Mouse (Mus musculus) large intestine, adult 2 months (tissue): ENCODE measurements around the gene Sept9. TPM values are rescaled to one million over a fixed set of nuclear protein-coding genes. Genes with fewer than 3 reads are reported as not detected.

Experiments used
- DNase-seq: peaks from one replicate; pipeline ENCODE4 v3.0.0-alpha.2; 2012; ENCODE audit warnings: low read depth, low spot score
- WGBS: fragments of 180-500 bp; shearing (Covaris S2); methylation state at CpG from one replicate; pipeline ENCODE4 v1.1.7; 2018; 5-methylcytosine and 5-hydroxymethylcytosine counted together
- polyA plus RNA-seq: library from polyadenylated mRNA; depleted of rRNA; stranded (reverse); fragments of >200 nt; gene quantifications from 2 replicates; pipeline ENCODE4 v1.2.3, GENCODE M21; 2012

Sept9 gene
- polyA plus RNA-seq, 1 experiment, result 37.3 TPM

DNA sequence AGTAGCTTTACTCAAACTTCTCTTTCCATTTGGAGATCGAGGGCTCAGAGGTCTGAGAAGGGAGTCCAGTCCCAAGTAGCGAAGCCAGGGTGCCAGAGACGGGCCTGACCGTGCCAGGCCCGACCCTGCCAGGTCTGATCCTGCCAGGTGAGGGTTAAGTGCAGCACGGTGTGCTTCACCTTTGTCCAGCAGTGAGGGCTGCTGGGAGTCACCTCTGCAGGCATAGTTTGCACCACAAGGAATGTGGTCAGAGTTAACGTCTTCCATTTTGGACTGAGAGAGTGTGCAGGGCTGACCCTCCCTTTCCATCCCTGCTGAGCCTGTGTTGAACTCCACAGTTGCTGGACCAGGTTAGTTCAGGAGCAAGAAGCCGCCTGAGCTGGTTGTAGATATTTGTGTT, 77.5 kb downstream of the Sept9 start:
- 73% methylated on average over 8 of the region's 8 CpGs for WGBS
- no peak for DNase-seq

- WGBS, result 50% methylated on average over 1 of the region's 1 CpGs
- no peak for DNase-seq
Measured at GRCm38 (mm10) chr11:117278113-117278512, 78.7 kb downstream of the Sept9 start.

- DNase-seq, result no peak
- 78% methylated on average over 13 of the region's 13 CpGs for WGBS
Measured at GRCm38 (mm10) chr11:117278514-117278913, 79.1 kb downstream of the Sept9 start.

GRCm38 (mm10) chr11:117279993-117280392, 80.5 kb downstream of the Sept9 start:
- no peak for DNase-seq
- WGBS, result 79% methylated on average over 4 of the region's 4 CpGs

DNA sequence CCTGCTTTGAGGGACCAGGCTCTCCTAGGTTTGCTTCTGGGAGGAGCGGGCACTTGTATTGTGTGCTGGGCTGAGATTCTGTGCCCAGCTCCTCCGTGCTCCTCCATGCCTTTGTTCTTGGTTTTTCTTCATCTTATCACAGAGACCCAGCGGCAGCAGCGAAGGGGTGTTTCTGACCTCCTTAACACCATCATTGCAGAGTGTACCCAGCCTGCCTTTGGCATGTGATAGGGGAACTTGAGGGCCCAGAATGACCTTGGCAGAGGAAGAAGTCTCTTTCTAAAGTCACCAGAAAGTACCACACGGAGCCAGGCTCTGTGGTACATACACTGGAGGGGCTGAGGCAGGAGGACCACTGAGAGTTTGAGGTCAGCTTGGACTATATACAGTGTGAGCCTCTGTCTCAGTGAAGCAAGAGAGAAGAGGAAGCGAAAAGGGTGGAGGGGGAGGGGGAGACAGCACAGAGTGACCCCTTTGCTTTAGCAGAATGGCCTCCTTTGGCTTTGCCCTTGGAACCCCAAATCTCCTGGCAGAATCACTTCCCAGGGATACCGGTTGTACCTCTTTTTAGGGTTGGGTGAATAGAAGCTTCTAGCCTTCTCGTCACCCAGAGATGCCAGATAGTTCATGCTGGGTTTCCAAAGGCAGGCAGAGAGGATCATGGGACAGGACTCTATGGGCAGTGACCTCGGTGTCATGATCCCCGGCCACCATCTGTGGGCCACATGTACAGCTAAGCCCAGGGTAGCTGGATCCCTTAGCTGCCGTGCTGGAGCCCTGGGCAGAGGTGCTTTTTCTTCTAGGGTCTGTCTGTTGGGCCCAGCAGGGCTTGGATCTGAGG, 83.8 kb downstream of the Sept9 start:
- 85% methylated on average over 11 of the region's 11 CpGs for WGBS
- DNase-seq, result no peak

- DNase-seq, result no peak
- 70% methylated on average over 6 of the region's 6 CpGs for WGBS
Measured at GRCm38 (mm10) chr11:117283889-117284450, 84.5 kb downstream of the Sept9 start.

DNA sequence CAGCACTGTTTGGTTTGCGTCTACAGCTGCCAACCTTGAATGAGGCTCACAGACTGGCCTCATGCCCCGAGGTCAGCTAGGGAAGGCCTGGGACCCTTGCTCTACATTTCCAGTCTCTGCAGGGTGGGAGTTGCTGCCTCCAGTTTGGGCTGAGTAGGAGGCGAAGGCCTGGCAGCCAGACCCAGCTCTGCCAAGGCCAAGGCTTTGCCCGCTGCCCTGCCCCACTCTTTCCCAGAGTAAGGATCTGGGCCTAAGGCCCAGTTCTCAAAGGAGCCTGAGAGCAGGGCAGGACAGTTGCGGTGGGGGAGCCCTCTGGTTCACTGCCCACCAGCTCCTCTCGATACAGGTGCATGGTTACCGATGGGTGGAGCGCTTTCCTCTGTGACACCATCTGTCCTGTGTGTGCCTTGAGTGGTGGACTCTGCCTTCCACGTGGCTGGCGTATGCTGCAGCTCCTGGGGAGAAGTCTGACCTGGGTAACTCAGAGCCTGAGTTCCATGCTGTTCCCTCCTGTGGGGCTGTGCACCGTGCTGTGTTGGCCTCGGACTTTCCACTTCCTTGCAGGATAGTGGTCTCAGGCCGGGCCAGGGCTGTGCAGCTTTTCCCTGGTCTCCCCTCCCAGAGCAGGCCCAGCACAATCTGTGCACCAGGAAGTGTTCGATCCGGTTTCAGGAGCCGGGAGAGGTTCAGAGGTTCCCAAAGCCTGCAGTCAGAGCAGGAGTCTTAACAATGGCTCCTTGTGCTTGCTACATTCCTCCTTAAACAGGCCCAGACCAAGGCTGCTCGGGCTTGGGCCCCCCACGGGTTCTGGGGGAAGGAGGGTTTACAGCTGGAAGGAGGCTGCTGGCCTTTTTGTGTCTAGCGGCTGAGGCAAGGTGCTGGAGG, 85.5 kb downstream of the Sept9 start:
- DNase-seq, result no peak
- 33% methylated on average over 19 of the region's 19 CpGs for WGBS

- WGBS, result 65% methylated on average over 10 of the region's 10 CpGs
- no peak for DNase-seq
Measured at GRCm38 (mm10) chr11:117285606-117285931, 86.1 kb downstream of the Sept9 start.

DNA sequence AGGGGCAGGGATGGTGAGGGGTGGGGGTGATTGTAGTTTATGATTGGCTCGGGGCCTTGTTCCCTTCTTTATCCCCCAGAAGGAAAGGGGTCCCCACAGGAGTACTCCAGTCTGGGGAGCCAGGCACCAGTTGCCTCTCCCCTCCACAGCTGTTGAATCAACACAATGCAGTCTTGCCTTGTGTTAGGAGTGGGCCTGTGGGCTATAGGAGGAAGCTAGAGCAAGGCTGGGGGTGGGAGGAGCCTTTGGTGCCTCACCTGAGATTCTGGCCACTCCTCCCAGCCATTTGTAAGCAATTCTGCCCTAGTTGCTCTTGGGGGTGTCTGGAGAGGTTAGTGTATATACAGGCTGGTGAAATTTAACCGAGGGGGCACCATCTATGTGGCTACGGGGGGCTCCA, 88.3 kb downstream of the Sept9 start:
- 70% methylated on average over 3 of the region's 3 CpGs for WGBS

GRCm38 (mm10) chr11:117288765-117289164, 89.3 kb downstream of the Sept9 start:
- DNase-seq, result no peak
- WGBS, result 84% methylated on average over 8 of the region's 8 CpGs

More for the DNA sequence above, 88.3 kb downstream of the Sept9 start:
- no peak for DNase-seq

- 93% methylated on average over 30 of the region's 30 CpGs for WGBS
- no peak for DNase-seq
Measured at GRCm38 (mm10) chr11:117291271-117292059, 92.0 kb downstream of the Sept9 start.

GRCm38 (mm10) chr11:117292446-117292845, 93.0 kb downstream of the Sept9 start:
- no peak for DNase-seq

GRCm38 (mm10) chr11:117295266-117295665, 95.8 kb downstream of the Sept9 start:
- 62% methylated on average over 7 of the region's 7 CpGs for WGBS
- no peak for DNase-seq

More at GRCm38 (mm10) chr11:117292446-117292845, 93.0 kb downstream of the Sept9 start:
- WGBS, result 83% methylated on average over 11 of the region's 11 CpGs

- DNase-seq, result no peak
- WGBS, result 76% methylated on average over 4 of the region's 4 CpGs
Measured at GRCm38 (mm10) chr11:117296116-117296499, 96.6 kb downstream of the Sept9 start.

GRCm38 (mm10) chr11:117296500-117297189, 97.2 kb downstream of the Sept9 start:
- DNase-seq, result no peak
- 69% methylated on average over 14 of the region's 14 CpGs for WGBS

DNA sequence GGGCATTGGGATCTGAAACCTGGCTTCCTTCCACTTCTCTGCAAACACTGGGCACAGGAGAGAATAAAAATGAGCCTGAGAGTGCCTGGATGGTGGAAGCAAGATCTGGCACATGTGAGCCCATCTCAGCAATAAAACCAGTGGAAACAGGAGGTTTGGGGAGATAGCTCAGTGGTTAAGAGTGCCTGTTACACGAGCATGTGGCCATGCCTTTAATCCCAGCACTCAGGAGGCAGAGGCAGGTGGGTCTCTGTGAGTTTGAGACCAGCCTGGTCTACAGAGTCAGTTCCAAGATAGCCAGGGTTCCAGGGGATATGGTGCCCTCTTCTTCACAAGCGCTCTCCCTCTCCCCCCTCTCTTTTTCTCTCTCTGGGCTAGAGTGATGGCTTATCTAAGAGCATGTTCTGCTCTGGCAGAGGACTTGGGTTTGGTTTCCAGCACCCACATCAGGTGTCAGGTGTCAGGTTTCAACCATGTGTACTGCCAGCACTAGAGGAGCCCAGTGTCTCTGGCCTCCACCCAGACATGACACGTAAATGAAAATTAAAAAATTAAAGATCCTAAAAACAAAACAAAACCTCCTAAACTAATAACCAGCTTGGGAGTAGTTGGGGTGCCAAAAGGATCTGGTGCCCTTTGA, 97.8 kb downstream of the Sept9 start:
- WGBS, result 75% methylated on average over 3 of the region's 3 CpGs
- no peak for DNase-seq

DNA sequence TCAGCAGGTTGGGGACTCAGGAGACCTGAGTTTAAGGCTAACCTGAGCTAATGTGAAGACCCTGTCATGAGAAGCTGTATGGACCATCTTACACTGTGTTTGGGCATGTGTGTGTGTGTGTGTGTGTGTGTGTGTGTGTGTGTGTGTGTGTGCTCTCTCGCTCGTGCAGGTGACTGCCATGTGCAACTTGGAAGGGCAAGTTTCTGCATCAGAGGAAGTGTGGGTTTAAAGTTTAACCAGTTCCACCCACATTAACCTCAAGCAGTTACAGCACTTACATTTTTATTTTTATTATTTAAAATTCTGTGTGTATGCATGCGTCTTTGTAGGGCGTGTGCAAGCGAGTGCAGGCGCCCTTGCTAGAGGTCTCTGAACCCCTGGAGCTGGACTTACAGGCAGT, 100.3 kb downstream of the Sept9 start:
- WGBS, result 28% methylated on average over 6 of the region's 6 CpGs
- no peak for DNase-seq

- no peak for DNase-seq
- WGBS, result 89% methylated on average over 4 of the region's 4 CpGs
Measured at GRCm38 (mm10) chr11:117300809-117301208, 101.3 kb downstream of the Sept9 start.

- no peak for DNase-seq
- 66% methylated on average over 6 of the region's 6 CpGs for WGBS
Measured at GRCm38 (mm10) chr11:117301716-117302115, 102.3 kb downstream of the Sept9 start.
